Mouse (Mus musculus): ENCODE measurements around the gene Rgs12. TPM values are rescaled to one million over a fixed set of nuclear protein-coding genes. Genes with fewer than 3 reads are reported as not detected.

Gene Rgs12
- polyA plus RNA-seq, 1 experiment from 2014 or later = 57.6 TPM

GRCm38 (mm10) chr5:35055076-35055475, 105.8 kb downstream of the Rgs12 start:
- DNase-seq (ENCODE audit: extremely low spot score, low spot score) = no peak
- Histone ChIP-seq H3K4me3 (no peak overlapping the region), H3K27ac (no peak overlapping the region), H3K4me1 (peaks cover 24% of the 10 kb centered on the region), H3K9me3 (no peaks in the 10 kb centered on the region), H3K36me3 (replicated peaks) (no peaks in the 10 kb centered on the region), H3K27me3 (ENCODE audit: poor library complexity, severe bottlenecking) (peaks cover 60% of the 10 kb centered on the region)
- WGBS = 81% methylated on average over 12 of the region's 12 CpGs

GRCm38 (mm10) chr5:35056604-35057432, 107.6 kb downstream of the Rgs12 start, which contains the start of gene Dok7:
Gene Dok7 (plus strand): TSS chr5:35056766.
- H3K27me3 ChIP-seq (ENCODE audit: poor library complexity, severe bottlenecking) = peaks cover 65% of the 10 kb centered on the region
- peak within 1 kb of the TSS; percentile 70 for H3K4me3 ChIP-seq
- no peaks in the 10 kb centered on the region for H3K9me3 ChIP-seq
- 2% methylated on average over 72 of the region's 74 CpGs for WGBS
- H3K27ac ChIP-seq = peak within 1 kb of the TSS; percentile 65
- DNase-seq (ENCODE audit: extremely low spot score, low spot score) = peak; percentile 33
- H3K4me1 ChIP-seq = peaks cover 24% of the 10 kb centered on the region
- H3K36me3 ChIP-seq (replicated peaks) = no peaks in the 10 kb centered on the region

GRCm38 (mm10) chr5:35057582-35057981, 108.3 kb downstream of the Rgs12 start:
- peak overlapping the region; percentile 70 for H3K4me3 ChIP-seq
- H3K27me3 ChIP-seq (ENCODE audit: poor library complexity, severe bottlenecking) = peaks cover 65% of the 10 kb centered on the region
- 10% methylated on average over 4 of the region's 4 CpGs for WGBS
- H3K27ac ChIP-seq = no peak overlapping the region
- peaks cover 24% of the 10 kb centered on the region for H3K4me1 ChIP-seq
- no peaks in the 10 kb centered on the region for H3K9me3 ChIP-seq
- no peak for DNase-seq (ENCODE audit: extremely low spot score, low spot score)
- H3K36me3 ChIP-seq (replicated peaks) = no peaks in the 10 kb centered on the region

- WGBS = 70% methylated on average over 1 of the region's 1 CpGs
- H3K4me3 ChIP-seq = no peak overlapping the region
- no peak for DNase-seq (ENCODE audit: extremely low spot score, low spot score)
- no peaks in the 10 kb centered on the region for H3K9me3 ChIP-seq
- H3K27ac ChIP-seq = no peak overlapping the region
- H3K36me3 ChIP-seq (replicated peaks) = no peaks in the 10 kb centered on the region
- H3K27me3 ChIP-seq (ENCODE audit: poor library complexity, severe bottlenecking) = peaks cover 65% of the 10 kb centered on the region
- peaks cover 23% of the 10 kb centered on the region for H3K4me1 ChIP-seq
Observed at GRCm38 (mm10) chr5:35058216-35058615, 109.0 kb downstream of the Rgs12 start.

- Histone ChIP-seq H3K27me3 (ENCODE audit: poor library complexity, severe bottlenecking) (peaks cover 55% of the 10 kb centered on the region), H3K4me1 (peaks cover 19% of the 10 kb centered on the region), H3K27ac (no peak overlapping the region), H3K4me3 (no peak overlapping the region), H3K36me3 (replicated peaks) (no peaks in the 10 kb centered on the region), H3K9me3 (no peaks in the 10 kb centered on the region)
- WGBS = 81% methylated on average over 3 of the region's 3 CpGs
- DNase-seq (ENCODE audit: extremely low spot score, low spot score) = no peak
Observed at GRCm38 (mm10) chr5:35060098-35060497, 110.9 kb downstream of the Rgs12 start.

GRCm38 (mm10) chr5:35069841-35070240, 120.6 kb downstream of the Rgs12 start:
- no peaks in the 10 kb centered on the region for H3K36me3 ChIP-seq (replicated peaks)
- H3K4me3 ChIP-seq = no peak overlapping the region
- 92% methylated on average over 2 of the region's 2 CpGs for WGBS
- DNase-seq (ENCODE audit: extremely low spot score, low spot score) = no peak
- H3K27me3 ChIP-seq (ENCODE audit: poor library complexity, severe bottlenecking) = no peaks in the 10 kb centered on the region
- H3K4me1 ChIP-seq = 0 out of 2 replicates have a peak, but pooled peaks cover 8% of the 10 kb centered on the region
- no peaks in the 10 kb centered on the region for H3K9me3 ChIP-seq
- H3K27ac ChIP-seq = no peak overlapping the region

GRCm38 (mm10) chr5:35070314-35070713, 121.1 kb downstream of the Rgs12 start:
- H3K27ac ChIP-seq = no peak overlapping the region
- 92% methylated on average over 8 of the region's 8 CpGs for WGBS
- H3K4me1 ChIP-seq = 0 out of 2 replicates have a peak, but pooled peaks cover 8% of the 10 kb centered on the region
- no peaks in the 10 kb centered on the region for H3K27me3 ChIP-seq (ENCODE audit: poor library complexity, severe bottlenecking)
- DNase-seq (ENCODE audit: extremely low spot score, low spot score) = no peak
- no peak overlapping the region for H3K4me3 ChIP-seq
- no peaks in the 10 kb centered on the region for H3K36me3 ChIP-seq (replicated peaks)
- H3K9me3 ChIP-seq = no peaks in the 10 kb centered on the region

- no peak overlapping the region; the same call in 1 of the 2 replicates for H3K27ac ChIP-seq
Observed at GRCm38 (mm10) chr5:35070953-35071352, 121.7 kb downstream of the Rgs12 start.

GRCm38 (mm10) chr5:35071855-35072254, 122.6 kb downstream of the Rgs12 start:
- 0 out of 2 replicates have a peak, but pooled peaks cover 8% of the 10 kb centered on the region for H3K4me1 ChIP-seq
- no peak overlapping the region for H3K27ac ChIP-seq
- WGBS = 92% methylated on average over 6 of the region's 6 CpGs
- no peaks in the 10 kb centered on the region for H3K27me3 ChIP-seq (ENCODE audit: poor library complexity, severe bottlenecking)
- no peak for DNase-seq (ENCODE audit: extremely low spot score, low spot score)
- no peaks in the 10 kb centered on the region for H3K9me3 ChIP-seq
- no peak overlapping the region for H3K4me3 ChIP-seq
- H3K36me3 ChIP-seq (replicated peaks) = no peaks in the 10 kb centered on the region

More at GRCm38 (mm10) chr5:35070953-35071352, 121.7 kb downstream of the Rgs12 start:
- no peak overlapping the region for H3K4me3 ChIP-seq
- no peak for DNase-seq (ENCODE audit: extremely low spot score, low spot score)
- H3K36me3 ChIP-seq (replicated peaks) = no peaks in the 10 kb centered on the region
- 0 out of 2 replicates have a peak, but pooled peaks cover 8% of the 10 kb centered on the region for H3K4me1 ChIP-seq
- H3K9me3 ChIP-seq = no peaks in the 10 kb centered on the region
- WGBS = 76% methylated on average over 7 of the region's 7 CpGs
- H3K27me3 ChIP-seq (ENCODE audit: poor library complexity, severe bottlenecking) = no peaks in the 10 kb centered on the region

- no peak for DNase-seq (ENCODE audit: extremely low spot score, low spot score)
- Histone ChIP-seq H3K36me3 (replicated peaks) (no peaks in the 10 kb centered on the region), H3K27ac (no peak overlapping the region), H3K27me3 (ENCODE audit: poor library complexity, severe bottlenecking) (peaks cover 8% of the 10 kb centered on the region), H3K4me3 (no peak overlapping the region), H3K4me1 (0 out of 2 replicates have a peak, but pooled peaks cover 8% of the 10 kb centered on the region), H3K9me3 (no peaks in the 10 kb centered on the region)
- WGBS = 89% methylated on average over 11 of the region's 11 CpGs
Observed at GRCm38 (mm10) chr5:35073235-35073634, 124.0 kb downstream of the Rgs12 start.

- WGBS = 75% methylated on average over 9 of the region's 9 CpGs
- peak overlapping the region; percentile 20; the same call in 1 of the 2 replicates for H3K27ac ChIP-seq
- peaks cover 9% of the 10 kb centered on the region for H3K4me1 ChIP-seq
- H3K27me3 ChIP-seq (ENCODE audit: poor library complexity, severe bottlenecking) = peaks cover 16% of the 10 kb centered on the region
- no peak overlapping the region for H3K4me3 ChIP-seq
- no peak for DNase-seq (ENCODE audit: extremely low spot score, low spot score)
- H3K9me3 ChIP-seq = no peaks in the 10 kb centered on the region
- no peaks in the 10 kb centered on the region for H3K36me3 ChIP-seq (replicated peaks)
Observed at GRCm38 (mm10) chr5:35073992-35074391, 124.7 kb downstream of the Rgs12 start.

GRCm38 (mm10) chr5:35076369-35076768, 127.1 kb downstream of the Rgs12 start:
- 94% methylated on average over 1 of the region's 1 CpGs for WGBS
- H3K9me3 ChIP-seq = no peaks in the 10 kb centered on the region
- no peak overlapping the region for H3K27ac ChIP-seq
- H3K4me1 ChIP-seq = peaks cover 23% of the 10 kb centered on the region
- peaks cover 34% of the 10 kb centered on the region for H3K27me3 ChIP-seq (ENCODE audit: poor library complexity, severe bottlenecking)
- H3K4me3 ChIP-seq = no peak overlapping the region
- H3K36me3 ChIP-seq (replicated peaks) = no peaks in the 10 kb centered on the region
- DNase-seq (ENCODE audit: extremely low spot score, low spot score) = no peak

- H3K4me3 ChIP-seq = peak overlapping the region; percentile 2; the same call in 1 of the 2 replicates
- H3K27me3 ChIP-seq (ENCODE audit: poor library complexity, severe bottlenecking) = peaks cover 34% of the 10 kb centered on the region
Observed at GRCm38 (mm10) chr5:35079101-35079500, 129.9 kb downstream of the Rgs12 start.

More at GRCm38 (mm10) chr5:35079101-35079500, 129.9 kb downstream of the Rgs12 start:
- Histone ChIP-seq H3K27ac (0 out of 2 replicates have a peak overlapping the region, but pooled peaks have one; percentile 5), H3K4me1 (peaks cover 21% of the 10 kb centered on the region), H3K36me3 (replicated peaks) (no peaks in the 10 kb centered on the region), H3K9me3 (no peaks in the 10 kb centered on the region)
- DNase-seq (ENCODE audit: extremely low spot score, low spot score) = no peak
- 26% methylated on average over 18 of the region's 18 CpGs for WGBS

Measured in forebrain, embryonic 10.5 days (tissue).